Mouse (Mus musculus) small intestine, adult 2 months (tissue): ENCODE results near the gene F9. TPM values are rescaled to one million over a fixed set of nuclear protein-coding genes. Genes with fewer than 3 reads are reported as not detected.
"Not testable (repeated sequence)": the region's sequence is repeated elsewhere in the genome, so short reads cannot be mapped to it uniquely, and the experiment has no call there.

ENCODE experiments used
- H3K27ac ChIP-seq: fragments of 200-500 bp; 2 replicates; pipeline ENCODE4 v1.5.1; 2012; ENCODE audit warnings: low read depth, low read length, control low read depth, inconsistent platforms; ENCODE audit not compliant: insufficient read depth
- H3K27me3 ChIP-seq: fragments of 200-500 bp; 2 replicates; pipeline ENCODE4 v1.6.1; 2012; ENCODE audit warnings: mild to moderate bottlenecking, moderate library complexity, low read length, inconsistent platforms; ENCODE audit not compliant: control insufficient read depth, insufficient read depth
- H3K36me3 ChIP-seq: fragments of 200-500 bp; 2 replicates; pipeline ENCODE4 v1.6.1; 2012; ENCODE audit warnings: mild to moderate bottlenecking, low read length, control low read depth, inconsistent platforms; ENCODE audit not compliant: control insufficient read depth, insufficient read depth
- H3K4me1 ChIP-seq: fragments of 200-500 bp; 2 replicates; pipeline ENCODE4 v1.6.1; 2012; ENCODE audit warnings: low read length, inconsistent platforms, mixed read lengths; ENCODE audit not compliant: control insufficient read depth, insufficient read depth, insufficient read length
- H3K4me3 ChIP-seq: fragments of 200-500 bp; 2 replicates; pipeline ENCODE4 v1.5.1; 2012; ENCODE audit warnings: low read depth, mild to moderate bottlenecking, control low read depth, inconsistent platforms, low read length, moderate library complexity
- CTCF ChIP-seq: fragments of 200-500 bp; IDR thresholded peaks from 2 replicates; pipeline ENCODE4 v1.5.1; 2012; ENCODE audit warnings: low read depth, mild to moderate bottlenecking, control low read depth, inconsistent platforms, low read length, moderate library complexity, mixed read lengths; ENCODE audit not compliant: insufficient replicate concordance, insufficient read length; ENCODE audit errors: extremely low read depth
- POLR2A ChIP-seq: fragments of 200-500 bp; IDR thresholded peaks from 2 replicates; pipeline ENCODE4 v1.6.1; 2012; ENCODE audit warnings: low read depth, mild to moderate bottlenecking, control low read depth, inconsistent platforms, low read length, moderate library complexity
- WGBS: fragments of 180-500 bp; shearing (Covaris S2); methylation state at CpG from one replicate; pipeline ENCODE4 v1.1.7; 2018; 5-methylcytosine and 5-hydroxymethylcytosine counted together
- polyA plus RNA-seq: library from polyadenylated mRNA; depleted of rRNA; stranded (reverse); fragments of >200 nt; gene quantifications from 2 replicates; pipeline ENCODE4 v1.2.3, GENCODE M21; 2012; rRNA removed

The F9 gene
- not detected in 2 replicates for polyA plus RNA-seq

- Histone ChIP-seq H3K4me3 (no peak within 1 kb of the TSS), H3K27ac (no peak within 1 kb of the TSS), H3K36me3 (no peaks in the 10 kb centered on the region), H3K4me1 (no peaks in the 10 kb centered on the region), H3K27me3 (no peaks in the 10 kb centered on the region)
- 70% methylated on average over 10 of the region's 10 CpGs for WGBS
- TF ChIP-seq POLR2A = no peak
- no peak for TF ChIP-seq CTCF
These were observed at the start of gene F9 for GRCm38 (mm10) chrX:59999221-60000083. TSS of gene F9 (plus strand) at chrX:59999464.

- H3K36me3 ChIP-seq, H3K4me1 ChIP-seq, H3K27ac ChIP-seq, H3K4me3 ChIP-seq, H3K27me3 ChIP-seq: not testable (repeated sequence)
These were observed 29.5 kb upstream of the F9 start for GRCm38 (mm10) chrX:59969767-59970166.

DNA sequence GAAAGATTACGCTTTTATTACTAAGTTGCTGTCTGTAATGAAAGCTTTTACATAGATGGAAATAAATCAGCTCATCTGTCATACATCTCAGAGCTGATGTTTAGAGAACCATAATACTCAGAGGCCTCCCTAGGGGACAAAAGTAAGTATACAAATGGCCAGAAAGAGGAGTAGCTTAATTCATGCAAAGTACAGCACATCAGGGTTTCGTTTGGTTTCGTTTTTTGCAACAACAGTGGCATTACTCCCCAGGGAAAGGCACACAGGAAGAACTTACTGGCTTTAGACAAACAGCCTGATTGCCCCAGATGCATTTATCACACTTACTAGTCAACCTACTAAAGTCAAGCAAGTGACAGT, 800 bp downstream of the F9 start:
- WGBS = 63% methylated on average over 3 of the region's 3 CpGs
- no peak overlapping the region for H3K4me3 ChIP-seq
- no peaks in the 10 kb centered on the region for H3K36me3 ChIP-seq
- no peaks in the 10 kb centered on the region for H3K4me1 ChIP-seq
- no peaks in the 10 kb centered on the region for H3K27me3 ChIP-seq
- no peak overlapping the region for H3K27ac ChIP-seq
- TF ChIP-seq POLR2A (no peak), CTCF (no peak)

GRCm38 (mm10) chrX:60001461-60001860, 2.2 kb downstream of the F9 start:
- H3K4me3 ChIP-seq = no peak overlapping the region
- no peaks in the 10 kb centered on the region for H3K36me3 ChIP-seq
- 71% methylated on average over 2 of the region's 2 CpGs for WGBS
- H3K27me3 ChIP-seq = no peaks in the 10 kb centered on the region
- no peak overlapping the region for H3K27ac ChIP-seq
- TF ChIP-seq CTCF = no peak
- no peak for TF ChIP-seq POLR2A
- H3K4me1 ChIP-seq = no peaks in the 10 kb centered on the region

DNA sequence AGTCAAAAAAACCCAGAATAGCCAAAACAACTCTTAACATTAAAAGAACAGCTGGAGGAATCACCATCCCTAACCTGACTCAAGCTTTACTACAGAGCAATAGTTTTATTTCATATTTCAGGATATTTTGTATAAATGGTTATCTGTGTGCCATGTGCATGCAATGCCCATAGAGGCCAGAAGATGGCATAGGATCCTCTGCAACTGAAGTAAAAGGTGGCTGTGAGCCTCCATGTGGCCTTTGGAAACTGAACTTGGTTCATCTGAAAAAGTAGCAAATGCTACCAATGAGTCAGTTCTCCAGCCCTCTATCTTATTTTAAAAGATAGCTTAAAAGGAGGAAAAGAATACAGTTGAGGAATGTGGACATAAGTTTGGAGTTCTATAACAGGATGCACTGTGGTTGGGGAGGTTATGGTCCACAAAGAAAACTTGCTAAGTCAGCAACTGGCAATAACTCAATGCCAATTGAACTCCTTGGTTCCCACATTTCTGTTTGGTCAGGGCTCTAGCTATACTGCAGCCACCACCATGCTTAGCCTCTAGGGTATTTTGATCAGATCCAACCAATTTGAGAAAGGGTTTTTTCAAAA, 13.9 kb downstream of the F9 start:
- H3K36me3 ChIP-seq = no peaks in the 10 kb centered on the region
- H3K27ac ChIP-seq = no peak overlapping the region

GRCm38 (mm10) chrX:60014588-60014987, 15.3 kb downstream of the F9 start:
- Histone ChIP-seq H3K27ac (no peak overlapping the region), H3K4me3 (no peak overlapping the region), H3K36me3 (no peaks in the 10 kb centered on the region), H3K27me3 (no peaks in the 10 kb centered on the region), H3K4me1 (no peaks in the 10 kb centered on the region)
- TF ChIP-seq CTCF (no peak), POLR2A (no peak)
- 88% methylated on average over 1 of the region's 1 CpGs for WGBS

More for the DNA sequence above, 13.9 kb downstream of the F9 start:
- H3K27me3 ChIP-seq = no peaks in the 10 kb centered on the region
- no peak overlapping the region for H3K4me3 ChIP-seq
- no peaks in the 10 kb centered on the region for H3K4me1 ChIP-seq
- TF ChIP-seq POLR2A = no peak
- TF ChIP-seq CTCF = no peak

DNA sequence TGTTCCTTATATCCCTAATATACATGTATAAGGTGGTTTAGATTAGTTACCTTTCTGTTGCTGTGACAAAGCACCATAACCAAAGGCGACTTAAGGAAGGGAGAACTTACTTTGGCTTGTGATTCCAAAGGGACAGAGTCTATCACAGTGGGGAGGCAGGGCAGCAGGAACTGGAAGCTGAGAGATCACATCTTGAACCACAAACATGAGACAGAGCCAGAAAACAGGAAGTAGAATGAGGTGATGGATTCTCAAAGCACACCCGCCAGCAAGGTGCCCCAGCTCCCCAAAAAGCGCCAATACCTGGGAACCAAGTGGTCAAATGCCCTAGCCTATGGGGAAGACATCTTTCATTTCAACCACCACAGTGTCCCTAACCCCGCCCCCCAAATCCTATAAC, 21.7 kb downstream of the F9 start:
- Histone ChIP-seq H3K4me1 (no peaks in the 10 kb centered on the region), H3K36me3 (no peaks in the 10 kb centered on the region), H3K27ac (no peak overlapping the region), H3K27me3 (no peaks in the 10 kb centered on the region), H3K4me3 (no peak overlapping the region)
- WGBS = 80% methylated on average over 4 of the region's 4 CpGs
- TF ChIP-seq POLR2A (no peak), CTCF (no peak)
